ENCODE assay signal across 9 mouse cellular contexts in the genomic region with DNA sequence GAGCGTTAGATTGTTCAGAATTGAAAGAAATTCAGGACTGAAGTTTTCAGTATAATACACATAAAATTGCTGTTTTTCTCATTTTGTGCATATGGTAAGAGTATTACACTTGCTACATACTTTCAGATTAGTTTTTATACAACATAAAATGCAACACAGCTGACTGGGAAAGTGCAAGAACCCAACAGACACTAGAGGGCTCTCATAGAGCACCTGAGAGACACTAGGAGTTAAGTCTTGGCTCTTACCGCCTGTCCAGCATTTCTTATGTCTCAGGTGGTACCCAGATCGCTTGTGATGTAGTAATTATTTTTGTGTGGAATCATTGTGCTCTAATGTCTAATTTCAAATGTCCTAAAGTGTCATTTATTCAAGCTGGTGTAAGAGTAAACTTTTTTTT.
DNase-seq lines count a peak whose midpoint lies in the region; ATAC-seq and TF ChIP-seq lines count a peak whose summit lies in the region.
"Had no signal": no experiment of that assay in that cellular context is flagged by ENCODE, and none has a peak within 500 bp of the region (broad histone marks: within the 10 kb centered on the region; RNA-seq: fewer than 3 reads in every experiment).

No protein-coding gene starts in this region.

- H3K27me3 ChIP-seq in thymus, adult 2 months (ENCODE audit: control insufficient read depth, insufficient read depth, low read length): no peaks in the 10 kb centered on the region
- H3K27me3 ChIP-seq in neural tube, embryonic 15.5 days (replicated peaks): no peaks in the 10 kb centered on the region
- H3K27me3 ChIP-seq: neural tube, embryonic 13.5 days had no signal

- no peak overlapping the region for H3K9ac ChIP-seq in neural tube, embryonic 15.5 days (replicated peaks)
- H3K9ac ChIP-seq: neural tube, embryonic 13.5 days had no signal

- no peaks in the 10 kb centered on the region for H3K9me3 ChIP-seq in neural tube, embryonic 15.5 days (replicated peaks)
- H3K9me3 ChIP-seq: neural tube, embryonic 13.5 days had no signal

- H3K36me3 ChIP-seq in thymus, adult 2 months (ENCODE audit: control insufficient read depth, insufficient read depth, low read length): peaks cover 31% of the 10 kb centered on the region
- H3K36me3 ChIP-seq in neural tube, embryonic 15.5 days: peaks cover 29% of the 10 kb centered on the region

- TF ChIP-seq POLR2A in thymus, adult 2 months (IDR thresholded peaks at IDR 0.05; ENCODE audit: control insufficient read depth, extremely low read depth, insufficient read depth, low read length, poor library complexity): no peak

- 94% methylated on average over 3 of the region's 3 CpGs for WGBS in thymus, adult 2 months
- 49% methylated on average over 3 of the region's 3 CpGs for WGBS in neural tube, embryonic 15.5 days

- no peak for TF ChIP-seq CTCF in thymus, adult 2 months (IDR thresholded peaks at IDR 0.05; ENCODE audit: borderline replicate concordance, control insufficient read depth, extremely low read depth, insufficient read depth, low read length, poor library complexity)

- no peak overlapping the region for H3K4me3 ChIP-seq in thymus, adult 2 months (ENCODE audit: control insufficient read depth, insufficient read depth, low read length)
- no peak overlapping the region for H3K4me3 ChIP-seq in neural tube, embryonic 15.5 days (replicated peaks)
- H3K4me3 ChIP-seq: neural tube, embryonic 13.5 days had no signal

- no peak for ATAC-seq in neural tube, embryonic 15.5 days (ENCODE audit: low FRiP score)

- no peak overlapping the region for H3K4me2 ChIP-seq in neural tube, embryonic 15.5 days
- H3K4me2 ChIP-seq: neural tube, embryonic 13.5 days had no signal

- no peaks in the 10 kb centered on the region for H3K4me1 ChIP-seq in thymus, adult 2 months (replicated peaks; ENCODE audit: control insufficient read depth, insufficient read depth, low read length)
- H3K4me1 ChIP-seq in neural tube, embryonic 15.5 days: peaks cover 9% of the 10 kb centered on the region; the same call in 1 of the 2 replicates

- peak; percentile 38 for DNase-seq in kidney, adult 9 months
- no peak for DNase-seq in kidney, adult 11 months
- DNase-seq in thymus, adult 2 months: peak; percentile 13
- no peak for DNase-seq in thymus, postnatal 36 days
- peak; percentile 15 for DNase-seq in embryo, embryonic 9.5 days (ENCODE audit: extremely low spot score)
- no peak for DNase-seq in adrenal gland, adult 2 months
- DNase-seq in T-cell, adult 2 months (ENCODE audit: low spot score): no peak

- H3K27ac ChIP-seq in thymus, adult 2 months (ENCODE audit: control insufficient read depth, insufficient read depth, low read length): no peak overlapping the region
- no peak overlapping the region for H3K27ac ChIP-seq in neural tube, embryonic 15.5 days (replicated peaks)
- H3K27ac ChIP-seq: neural tube, embryonic 13.5 days had no signal

Comparison
In these comparisons a context has a peak if more than half of its experiments do, and no peak if none do; other contexts are left out.
1. DNase-seq: peak in kidney, adult 9 months (single experiment), thymus, adult 2 months (single experiment) and embryo, embryonic 9.5 days (single experiment); none in kidney, adult 11 months (single experiment), thymus, postnatal 36 days (0 of 2), adrenal gland, adult 2 months (single experiment) and T-cell, adult 2 months (single experiment).